Mouse (Mus musculus): ENCODE measurements around the gene Zfp81. TPM values are rescaled to one million over a fixed set of nuclear protein-coding genes. Genes with fewer than 3 reads are reported as not detected.

Gene Zfp81
- total RNA-seq (2023) = 14.1 to 16.4 TPM (median 14.6 TPM) in 4 replicates

DNA sequence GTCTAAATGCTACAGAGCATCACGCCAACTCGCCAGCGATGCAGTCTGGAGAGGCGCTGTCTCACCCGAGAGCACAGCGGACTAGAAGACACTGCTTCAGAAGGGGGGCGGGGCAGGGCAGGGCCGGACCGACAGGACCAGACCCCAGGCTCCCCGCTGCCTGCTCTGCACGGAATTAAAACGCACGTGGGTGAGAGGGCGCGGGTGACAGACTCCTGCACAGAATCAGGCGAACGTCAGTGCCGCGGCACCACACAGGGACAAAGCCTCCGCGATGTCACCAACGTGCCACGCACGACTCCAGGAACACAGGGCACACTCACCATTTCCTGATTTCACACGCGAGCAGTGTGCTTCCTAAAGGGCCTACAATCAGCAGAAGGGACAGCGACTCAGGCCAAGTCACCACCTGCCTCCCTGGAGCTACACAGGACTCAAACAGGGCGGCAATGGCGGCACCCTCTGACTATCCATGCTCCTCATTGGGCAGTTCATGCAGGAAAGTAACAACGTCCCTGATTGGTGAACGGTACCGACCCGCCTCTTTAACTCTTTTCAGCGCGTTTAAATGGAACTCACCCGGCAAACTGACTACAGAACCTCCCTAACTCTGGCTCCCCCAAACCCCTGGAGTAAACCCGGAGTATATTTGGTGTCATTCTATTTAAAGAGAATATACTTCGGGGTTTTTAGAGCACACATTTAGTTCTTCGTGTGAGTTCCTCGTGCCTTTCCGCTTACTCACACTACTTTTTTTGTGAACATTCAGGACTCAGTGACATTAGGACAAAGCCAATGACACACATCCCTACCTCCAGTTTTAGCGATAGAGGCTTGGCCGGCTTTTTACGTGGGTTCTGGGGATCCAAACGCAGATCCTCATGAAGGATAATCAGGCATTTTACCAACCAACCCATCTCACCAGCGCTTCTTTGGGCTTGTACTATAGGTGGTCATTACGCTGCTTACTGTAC is at the start of gene Zfp81:
TSS of gene Zfp81 (minus strand) at position 468 of the 974 bp plus-strand sequence.

DNA sequence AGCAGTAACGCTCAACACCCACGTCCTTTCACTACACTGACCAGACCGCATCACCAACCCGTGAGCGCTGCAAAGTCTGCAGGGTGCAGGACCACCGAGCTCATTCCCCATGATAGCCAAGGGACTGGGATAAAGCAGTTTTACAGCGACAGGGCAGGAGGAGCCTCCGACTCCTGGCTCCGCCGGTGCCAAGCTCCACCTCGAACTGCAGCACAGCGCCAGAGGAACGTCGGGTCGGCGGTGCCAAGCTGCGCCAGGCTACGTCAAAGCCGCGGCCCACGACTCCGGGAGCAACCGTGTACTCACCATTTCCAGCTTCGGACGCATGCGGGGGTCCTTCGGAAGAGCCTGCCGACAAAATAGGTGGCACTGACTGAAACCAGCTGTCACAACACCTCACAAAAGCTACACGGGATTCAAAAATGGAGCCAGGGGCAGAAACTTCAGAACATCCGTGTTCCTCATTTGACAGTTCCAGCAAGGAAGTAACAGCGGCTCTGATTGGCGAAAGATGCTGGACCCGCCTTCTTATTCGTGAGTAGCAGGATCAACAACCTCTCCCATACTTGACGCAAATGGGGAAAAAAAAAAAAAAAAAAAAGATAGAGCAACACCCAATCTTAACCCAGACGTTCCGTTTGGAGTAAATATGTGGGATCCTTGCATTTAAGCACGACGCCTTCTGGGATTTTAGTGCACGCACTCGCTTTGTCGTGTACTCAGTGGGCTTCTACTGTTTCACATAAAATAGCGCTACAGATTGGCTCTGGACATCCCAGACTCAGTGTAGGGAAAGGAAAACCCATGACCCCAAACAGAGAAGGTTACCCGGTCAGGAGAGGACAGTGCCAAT is 35.7 kb upstream of the Zfp81 start, which contains the start of gene Zfp101:
TSS of gene Zfp101 (minus strand) at position 460 of the 853 bp plus-strand sequence.

DNA sequence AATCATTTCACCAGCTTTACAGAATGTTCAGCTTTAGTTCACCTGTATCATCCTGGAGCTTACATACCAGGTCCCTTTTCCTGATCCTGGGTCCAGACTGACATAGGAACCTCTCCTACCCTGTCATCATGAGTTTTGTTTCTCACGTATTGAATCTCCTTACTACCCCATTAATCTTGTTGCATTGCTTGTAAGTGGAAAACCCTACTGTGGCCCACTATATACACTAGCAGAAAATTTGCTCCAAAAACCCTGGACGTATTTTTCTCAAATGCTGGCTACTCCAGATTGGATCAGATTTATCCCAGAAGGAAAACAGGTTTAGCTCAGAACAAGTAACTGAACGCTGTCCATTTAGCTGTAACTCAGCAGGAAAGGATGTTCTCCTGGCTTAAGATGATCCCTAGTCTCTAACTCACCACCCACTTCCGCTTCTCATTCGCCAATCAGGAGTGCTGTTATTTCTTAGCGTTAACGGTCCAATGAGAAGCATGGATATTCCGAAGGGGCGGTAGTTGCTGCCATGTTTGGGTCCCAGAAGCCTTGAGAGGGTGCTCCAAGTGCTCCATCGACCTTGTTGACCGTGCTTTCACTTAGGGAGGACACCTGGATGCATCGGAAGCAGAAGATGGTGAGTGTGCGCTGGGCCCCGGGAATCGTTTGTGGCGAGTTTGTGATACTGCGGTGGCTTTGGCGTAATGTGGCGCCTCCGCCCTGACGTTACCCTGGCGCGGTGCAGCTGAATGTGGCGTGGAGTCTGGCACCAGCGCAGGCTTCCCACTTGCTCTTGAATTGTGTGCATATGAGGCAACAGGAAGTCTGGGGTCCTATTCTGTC is 69.4 kb downstream of the Zfp81 start, which contains the start of gene Zfp955b:
TSS of gene Zfp955b (plus strand) at position 506 of the 837 bp plus-strand sequence.

Other genes with a start within 250 kb of the Zfp81 start
- not detected in 4 replicates for gene Morc2b, start 219.2 kb downstream of the Zfp81 start, total RNA-seq (2023)
- gene Olfr55, start 190.4 kb downstream of the Zfp81 start, total RNA-seq (2023) = not detected in 4 replicates
- not detected in 4 replicates for gene Olfr239, start 167.6 kb downstream of the Zfp81 start, total RNA-seq (2023)
- not detected in 4 replicates for gene Olfr1564, start 137.2 kb downstream of the Zfp81 start, total RNA-seq (2023)
- 3.7 to 6.2 TPM (median 5.0 TPM) in 4 replicates for gene Zfp955a, start 103.7 kb downstream of the Zfp81 start, total RNA-seq (2023)
- 0.09 to 0.20 TPM (median 0.09 TPM) in 3 of 4 replicates, not detected in the other for gene Olfr63, start 94.2 kb downstream of the Zfp81 start, total RNA-seq (2023)
- 4.4 to 7.3 TPM (median 5.6 TPM) in 4 replicates for gene Zfp955b, start 69.3 kb downstream of the Zfp81 start, total RNA-seq (2023)
- 6.3 to 8.7 TPM (median 7.2 TPM) in 4 replicates for gene Zfp101, start 35.8 kb upstream of the Zfp81 start, total RNA-seq (2023)
- gene Actl9, start 74.0 kb upstream of the Zfp81 start, total RNA-seq (2023) = not detected in 4 replicates
- 70.9 to 86.1 TPM (median 78.6 TPM) in 4 replicates for gene Adamts10, start 165.3 kb upstream of the Zfp81 start, total RNA-seq (2023)
- 17.6 to 26.2 TPM (median 20.6 TPM) in 4 replicates for gene Myo1f, start 196.8 kb upstream of the Zfp81 start, total RNA-seq (2023)